16 mouse cellular contexts compared by ENCODE assay signal in the genomic region with DNA sequence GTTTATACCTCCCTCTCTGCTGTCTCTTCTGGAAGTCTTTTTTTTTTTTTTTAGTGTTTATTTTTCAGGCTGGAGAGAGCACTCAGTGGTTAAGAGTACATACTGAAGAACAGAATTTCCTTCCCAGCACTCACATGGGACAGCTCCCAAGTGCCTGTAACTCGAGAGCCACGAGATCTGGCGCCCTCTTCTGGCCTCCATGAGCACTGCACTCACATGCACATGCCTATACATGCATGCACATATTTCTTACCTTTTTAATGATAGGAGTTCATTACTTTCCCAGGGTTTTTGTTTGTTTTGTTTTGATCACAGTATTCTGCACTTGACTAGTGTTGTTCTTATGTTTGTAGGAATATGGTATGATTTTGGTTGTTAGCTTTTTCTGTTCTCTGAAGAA.
DNase-seq lines count a peak whose midpoint lies in the region; ATAC-seq and TF ChIP-seq lines count a peak whose summit lies in the region.
"Had no signal": no experiment of that assay in that cellular context is flagged by ENCODE, and none has a peak within 500 bp of the region (broad histone marks: within the 10 kb centered on the region; RNA-seq: fewer than 3 reads in every experiment).

No protein-coding gene starts in this region.

- H3K4me3 ChIP-seq in kidney, adult 2 months (ENCODE audit: insufficient read depth, low read depth, low read length), result no peak overlapping the region
- H3K4me3 ChIP-seq: forebrain, embryonic 13.5 days; intestine, embryonic 15.5 days; lung, embryonic 15.5 days; midbrain, embryonic 12.5 days had no signal

- no peak for ATAC-seq in monocyte, adult 5-6 weeks (replicated peaks; ENCODE audit: insufficient number of reproducible peaks, low FRiP score, low TSS enrichment, poor library complexity, severe bottlenecking)
- ATAC-seq: forebrain, embryonic 13.5 days; intestine, embryonic 15.5 days had no signal

- H3K27me3 ChIP-seq in kidney, adult 2 months (replicated peaks; ENCODE audit: control insufficient read depth, insufficient read depth, low read length), result no peaks in the 10 kb centered on the region
- H3K27me3 ChIP-seq: forebrain, embryonic 13.5 days; intestine, embryonic 15.5 days; lung, embryonic 15.5 days; midbrain, embryonic 12.5 days had no signal

- TF ChIP-seq CTCF in kidney, adult 2 months (conservative IDR thresholded peaks at IDR 0.05; ENCODE audit: insufficient read depth, insufficient read length, low read depth, low read length), result 0 out of 2 replicates have a peak, but pooled peaks have one; percentile 23
- peak; percentile 47; the same call in 1 of the 2 replicates for TF ChIP-seq CTCF in brain, embryonic 14.5 days (IDR thresholded peaks at IDR 0.05; ENCODE audit: borderline replicate concordance, extremely low read depth, insufficient read depth, insufficient read length)

- no peak for TF ChIP-seq POLR2A in kidney, adult 2 months (IDR thresholded peaks at IDR 0.05; ENCODE audit: low read depth, low read length)
- no peak for TF ChIP-seq POLR2A in brain, embryonic 14.5 days (IDR thresholded peaks at IDR 0.05; ENCODE audit: borderline replicate concordance, extremely low read depth, insufficient read depth, insufficient read length, poor library complexity, severe bottlenecking)

- DNase-seq in kidney, adult 2 months, result no peak
- DNase-seq in kidney, postnatal 36 days, result no peak
- peak; percentile 16 for DNase-seq in thymus, postnatal 4 days
- no peak for DNase-seq in thymus, postnatal 14 days
- DNase-seq in brain, embryonic 14.5 days (ENCODE audit: low read depth), result no peak
- no peak for DNase-seq in gastrocnemius, adult 8-10 months (ENCODE audit: low spot score in 2 of 2)
- DNase-seq: adrenal gland, adult 2 months; cerebellum, adult 9-10 months; heart, postnatal 14 days; thymus, postnatal 25 days had no signal

- H3K27ac ChIP-seq in kidney, adult 2 months (ENCODE audit: insufficient read depth, low read depth, low read length), result no peak overlapping the region
- H3K27ac ChIP-seq: forebrain, embryonic 13.5 days; intestine, embryonic 15.5 days; lung, embryonic 15.5 days; midbrain, embryonic 12.5 days had no signal

- WGBS in kidney, adult 2 months, result 49% methylated on average over 3 of the region's 3 CpGs

- H3K36me3 ChIP-seq in kidney, adult 2 months (ENCODE audit: control insufficient read depth, insufficient read depth, low read length), result no peaks in the 10 kb centered on the region
- H3K36me3 ChIP-seq: G1E; intestine, embryonic 15.5 days; lung, embryonic 15.5 days; midbrain, embryonic 12.5 days had no signal

- H3K4me1 ChIP-seq in kidney, adult 2 months (ENCODE audit: control insufficient read depth, insufficient read depth, low read length), result no peaks in the 10 kb centered on the region
- H3K4me1 ChIP-seq: forebrain, embryonic 13.5 days; intestine, embryonic 15.5 days; lung, embryonic 15.5 days; midbrain, embryonic 12.5 days had no signal
